Mouse (Mus musculus): ENCODE measurements around the gene Peak1. TPM values are rescaled to one million over a fixed set of nuclear protein-coding genes. Genes with fewer than 3 reads are reported as not detected.

Peak1 gene
- polyA plus RNA-seq, 1 experiment from 2014 or later, result 2.2 TPM

- peaks cover 28% of the 10 kb centered on the region for H3K4me1 ChIP-seq (ENCODE audit: control insufficient read depth, insufficient read depth, low read length)
- H3K4me2 ChIP-seq (ENCODE audit: low read length), result peak overlapping the region; percentile 84
- no peaks in the 10 kb centered on the region for H3K36me3 ChIP-seq (ENCODE audit: control insufficient read depth, insufficient read depth, low read length)
- no peaks in the 10 kb centered on the region for H3K9me3 ChIP-seq (replicated peaks; ENCODE audit: control insufficient read depth, low read length, poor library complexity, severe bottlenecking)
- under 1% methylated on average over 72 of the region's 82 CpGs for WGBS
- H3K9ac ChIP-seq (ENCODE audit: low read depth, low read length), result peak overlapping the region; percentile 98
- no peaks in the 10 kb centered on the region for H3K27me3 ChIP-seq (ENCODE audit: control insufficient read depth, insufficient read depth, low read depth, low read length)
- peak overlapping the region; percentile 98 for H3K27ac ChIP-seq (ENCODE audit: low read length)
- ATAC-seq, result peak; percentile 98
- H3K4me3 ChIP-seq (ENCODE audit: low read depth, low read length), result peak overlapping the region; percentile 96
Measured at GRCm38 (mm10) chr9:56160341-56161141, 257.3 kb downstream of the Peak1 start.

DNA sequence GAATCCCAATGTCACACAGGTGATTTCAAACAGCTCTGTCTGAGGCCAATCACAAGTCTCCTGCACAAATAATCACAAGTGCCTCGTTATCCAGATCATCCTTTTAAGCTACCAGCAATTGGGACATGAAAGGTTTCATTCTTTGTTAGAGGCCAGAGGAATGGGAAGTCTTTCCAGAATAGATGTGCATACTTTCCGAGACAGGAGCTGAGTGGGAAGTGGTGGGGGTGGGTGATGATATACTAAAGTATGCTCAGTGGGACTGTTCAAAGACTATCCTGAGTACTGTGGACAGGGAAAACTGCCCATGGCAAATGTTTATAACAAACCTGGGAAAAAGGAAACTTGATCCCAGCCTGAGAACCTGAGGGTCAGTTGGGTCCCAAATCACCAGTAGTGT lies 258.4 kb downstream of the Peak1 start:
- peak overlapping the region; percentile 50; the same call in 1 of the 2 replicates for H3K9ac ChIP-seq (ENCODE audit: low read depth, low read length)
- H3K27me3 ChIP-seq (ENCODE audit: control insufficient read depth, insufficient read depth, low read depth, low read length), result no peaks in the 10 kb centered on the region
- peaks cover 28% of the 10 kb centered on the region for H3K4me1 ChIP-seq (ENCODE audit: control insufficient read depth, insufficient read depth, low read length)
- H3K4me2 ChIP-seq (ENCODE audit: low read length), result peak overlapping the region; percentile 84
- H3K9me3 ChIP-seq (replicated peaks; ENCODE audit: control insufficient read depth, low read length, poor library complexity, severe bottlenecking), result no peaks in the 10 kb centered on the region
- H3K36me3 ChIP-seq (ENCODE audit: control insufficient read depth, insufficient read depth, low read length), result no peaks in the 10 kb centered on the region
- no peak for ATAC-seq
- H3K4me3 ChIP-seq (ENCODE audit: low read depth, low read length), result peak overlapping the region; percentile 96
- WGBS, result 4% methylated on average over 2 of the region's 2 CpGs
- no peak overlapping the region for H3K27ac ChIP-seq (ENCODE audit: low read length)

GRCm38 (mm10) chr9:56158077-56158476 lies 259.8 kb downstream of the Peak1 start:
- H3K27me3 ChIP-seq (ENCODE audit: control insufficient read depth, insufficient read depth, low read depth, low read length), result no peaks in the 10 kb centered on the region
- no peaks in the 10 kb centered on the region for H3K9me3 ChIP-seq (replicated peaks; ENCODE audit: control insufficient read depth, low read length, poor library complexity, severe bottlenecking)
- H3K9ac ChIP-seq (ENCODE audit: low read depth, low read length), result no peak overlapping the region
- WGBS, result 77% methylated on average over 2 of the region's 2 CpGs
- no peak overlapping the region for H3K4me3 ChIP-seq (ENCODE audit: low read depth, low read length)
- H3K36me3 ChIP-seq (ENCODE audit: control insufficient read depth, insufficient read depth, low read length), result no peaks in the 10 kb centered on the region
- no peak overlapping the region for H3K4me2 ChIP-seq (ENCODE audit: low read length)
- ATAC-seq, result no peak
- H3K4me1 ChIP-seq (ENCODE audit: control insufficient read depth, insufficient read depth, low read length), result peaks cover 33% of the 10 kb centered on the region
- no peak overlapping the region for H3K27ac ChIP-seq (ENCODE audit: low read length)

- Histone ChIP-seq H3K9me3 (replicated peaks; ENCODE audit: control insufficient read depth, low read length, poor library complexity, severe bottlenecking) (no peaks in the 10 kb centered on the region), H3K9ac (ENCODE audit: low read depth, low read length) (no peak overlapping the region), H3K4me2 (ENCODE audit: low read length) (no peak overlapping the region), H3K4me1 (ENCODE audit: control insufficient read depth, insufficient read depth, low read length) (peaks cover 32% of the 10 kb centered on the region), H3K27ac (ENCODE audit: low read length) (no peak overlapping the region), H3K4me3 (ENCODE audit: low read depth, low read length) (no peak overlapping the region), H3K27me3 (ENCODE audit: control insufficient read depth, insufficient read depth, low read depth, low read length) (no peaks in the 10 kb centered on the region), H3K36me3 (ENCODE audit: control insufficient read depth, insufficient read depth, low read length) (no peaks in the 10 kb centered on the region)
- ATAC-seq, result no peak
- 94% methylated on average over 5 of the region's 5 CpGs for WGBS
Measured at GRCm38 (mm10) chr9:56154572-56154971, 263.3 kb downstream of the Peak1 start.

DNA sequence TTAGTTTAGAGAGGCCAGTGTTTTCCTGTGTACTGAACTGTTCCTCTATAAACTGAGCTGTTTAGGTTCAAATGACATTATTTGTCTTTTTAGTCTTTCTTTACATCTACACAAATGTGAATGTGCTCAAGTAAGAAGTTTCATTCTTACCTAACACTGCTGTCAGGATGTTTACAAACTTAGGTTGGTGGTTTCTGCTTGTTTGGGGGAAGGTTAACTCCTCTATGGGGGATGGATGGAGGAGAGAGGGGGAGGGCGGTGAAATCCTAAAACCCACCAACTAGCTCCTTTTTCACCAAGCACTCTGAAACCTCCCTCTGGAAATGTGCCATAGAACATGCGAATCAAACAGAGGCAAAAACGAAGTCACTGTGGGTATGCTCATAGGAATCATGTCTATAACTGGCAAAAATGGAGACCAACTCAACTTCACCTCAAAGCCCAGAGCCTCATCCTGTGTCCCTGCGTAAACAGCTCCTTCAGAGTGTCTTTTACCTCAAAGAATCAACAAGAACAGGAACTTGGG lies 265.3 kb downstream of the Peak1 start:
- no peak overlapping the region for H3K4me3 ChIP-seq (ENCODE audit: low read depth, low read length)
- no peak for ATAC-seq
- H3K4me1 ChIP-seq (ENCODE audit: control insufficient read depth, insufficient read depth, low read length), result peaks cover 17% of the 10 kb centered on the region
- H3K4me2 ChIP-seq (ENCODE audit: low read length), result no peak overlapping the region
- no peak overlapping the region for H3K27ac ChIP-seq (ENCODE audit: low read length)
- H3K27me3 ChIP-seq (ENCODE audit: control insufficient read depth, insufficient read depth, low read depth, low read length), result no peaks in the 10 kb centered on the region
- no peaks in the 10 kb centered on the region for H3K9me3 ChIP-seq (replicated peaks; ENCODE audit: control insufficient read depth, low read length, poor library complexity, severe bottlenecking)
- WGBS, result 82% methylated on average over 4 of the region's 4 CpGs
- H3K9ac ChIP-seq (ENCODE audit: low read depth, low read length), result no peak overlapping the region
- H3K36me3 ChIP-seq (ENCODE audit: control insufficient read depth, insufficient read depth, low read length), result no peaks in the 10 kb centered on the region

DNA sequence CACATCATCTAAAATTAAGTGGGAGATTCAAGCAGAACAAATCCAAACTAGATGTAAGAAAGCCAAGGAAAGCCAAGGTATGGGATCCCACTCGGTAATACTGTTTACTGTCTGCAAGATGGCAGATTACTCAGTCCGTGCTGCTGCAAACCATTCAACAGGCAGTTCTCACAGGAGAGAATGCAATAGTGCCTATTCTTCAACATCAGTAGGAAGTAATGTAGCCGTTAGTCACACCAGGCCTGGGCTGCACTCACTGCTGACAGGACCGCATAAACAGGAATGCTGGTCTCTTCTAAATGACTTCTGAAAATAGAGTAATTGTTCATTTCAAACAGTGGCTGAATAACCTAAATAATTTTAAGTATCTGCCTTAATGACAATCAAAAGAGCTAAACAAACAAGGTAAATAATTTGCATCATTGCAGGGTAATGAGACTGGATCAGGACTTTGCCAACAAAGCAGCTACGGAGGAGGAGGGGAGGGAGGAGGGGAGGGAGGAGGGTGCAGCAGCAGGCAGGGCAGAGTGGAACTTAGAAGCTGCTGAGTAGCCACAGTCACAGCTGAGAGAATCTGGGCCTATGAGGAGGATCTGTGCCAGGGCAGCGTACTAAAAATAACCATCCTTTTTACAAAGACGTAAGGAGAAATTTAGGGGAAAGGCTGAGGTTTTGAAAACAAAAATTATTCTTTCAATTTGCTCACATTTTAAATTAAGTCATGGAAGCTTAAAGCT lies 266.0 kb downstream of the Peak1 start:
- Histone ChIP-seq H3K9ac (ENCODE audit: low read depth, low read length) (no peak overlapping the region), H3K4me1 (ENCODE audit: control insufficient read depth, insufficient read depth, low read length) (peaks cover 12% of the 10 kb centered on the region), H3K9me3 (replicated peaks; ENCODE audit: control insufficient read depth, low read length, poor library complexity, severe bottlenecking) (no peaks in the 10 kb centered on the region), H3K4me2 (ENCODE audit: low read length) (no peak overlapping the region), H3K4me3 (ENCODE audit: low read depth, low read length) (no peak overlapping the region), H3K27ac (ENCODE audit: low read length) (no peak overlapping the region), H3K27me3 (ENCODE audit: control insufficient read depth, insufficient read depth, low read depth, low read length) (no peaks in the 10 kb centered on the region), H3K36me3 (ENCODE audit: control insufficient read depth, insufficient read depth, low read length) (0 out of 2 replicates have a peak, but pooled peaks cover under 1% of the 10 kb centered on the region)
- peak; percentile 72; the same call in 1 of the 2 replicates for ATAC-seq
- 43% methylated on average over 7 of the region's 7 CpGs for WGBS

Small RNA genes lying within 50 kb of the gene (microRNA-seq; reads per million reads assigned to microRNA genes)
- gene Gm24270, result not detected

Other genes starting within 250 kb of the Peak1 start
- gene Hmg20a, start 542 bp upstream of the Peak1 start, polyA plus RNA-seq (2015; fragmentation: Nextera tagmentation; extraction: Ambion mirVana), result 95.7 and 96.7 TPM in 2 replicates